Mouse (Mus musculus) adrenal gland, postnatal 4 days (tissue): ENCODE results near the gene Ppp1r3e. TPM values are rescaled to one million over a fixed set of nuclear protein-coding genes. Genes with fewer than 3 reads are reported as not detected.

Source experiments
- total RNA-seq, 2 experiments: library from RNA; stranded (reverse); gene quantifications; 2 replicates each; pipeline ENCODE4 v1.2.3; 2021

The Ppp1r3e gene
- total RNA-seq, 2 experiments from 2014 or later = 16.9 to 21.0 TPM

Other genes with a start within 250 kb of the Ppp1r3e start
- not detected for gene Gm17606, start 236.6 kb downstream of the Ppp1r3e start, total RNA-seq
- 1 to 10 TPM; 4.0 to 5.2 TPM for gene Cdh24, start 236.2 kb downstream of the Ppp1r3e start, total RNA-seq
- gene 1700123O20Rik, start 191.3 kb downstream of the Ppp1r3e start, total RNA-seq = 10 to 100 TPM; 38.2 to 43.0 TPM
- 100 to 1,000 TPM; 252 to 273 TPM for gene Acin1, start 190.6 kb downstream of the Ppp1r3e start, total RNA-seq
- under 1 TPM; 0.11 TPM for gene Gm29776, start 178.7 kb downstream of the Ppp1r3e start, total RNA-seq
- gene Cebpe, start 165.4 kb downstream of the Ppp1r3e start, total RNA-seq = 1 to 10 TPM in 1 of 2 experiments, under 1 TPM in 1; 0.78 to 1.6 TPM
- gene Slc7a8, start 95.6 kb downstream of the Ppp1r3e start, total RNA-seq = 10 to 100 TPM; 60.0 to 66.7 TPM
- gene Rnf212b, start 63.4 kb downstream of the Ppp1r3e start, total RNA-seq = under 1 TPM; 0.37 to 0.42 TPM
- 10 to 100 TPM; 17.9 to 18.3 TPM for gene Homez, start 6.6 kb downstream of the Ppp1r3e start, total RNA-seq
- 10 to 100 TPM; 55.3 to 65.3 TPM for gene Bcl2l2, start 5.8 kb upstream of the Ppp1r3e start, total RNA-seq
- 10 to 100 TPM in 1 of 2 experiments, 1 to 10 TPM in 1; 5.5 to 13.0 TPM for gene Gm20521, start 5.9 kb upstream of the Ppp1r3e start, total RNA-seq
- 100 to 1,000 TPM; 334 to 350 TPM for gene Pabpn1, start 14.9 kb upstream of the Ppp1r3e start, total RNA-seq
- gene Slc22a17, start 35.6 kb upstream of the Ppp1r3e start, total RNA-seq = 10 to 100 TPM; 63.7 to 68.4 TPM
- 10 to 100 TPM; 13.2 to 13.9 TPM for gene Efs, start 48.6 kb upstream of the Ppp1r3e start, total RNA-seq
- not detected for gene Il25, start 55.1 kb upstream of the Ppp1r3e start, total RNA-seq
- 1 to 10 TPM; 2.4 to 3.8 TPM for gene Cmtm5, start 58.7 kb upstream of the Ppp1r3e start, total RNA-seq
- gene Myh6, start 89.4 kb upstream of the Ppp1r3e start, total RNA-seq = 1 to 10 TPM in 1 of 2 experiments, under 1 TPM in 1; 0.81 to 4.9 TPM
- not detected for gene Gm17428, start 99.4 kb upstream of the Ppp1r3e start, total RNA-seq
- gene Myh7, start 117.1 kb upstream of the Ppp1r3e start, total RNA-seq = 10 to 100 TPM in 1 of 2 experiments, 1 to 10 TPM in 1; 5.3 to 21.8 TPM
- 10 to 100 TPM; 44.2 to 47.5 TPM for gene Ngdn, start 137.9 kb upstream of the Ppp1r3e start, total RNA-seq
- gene Zfhx2, start 214.8 kb upstream of the Ppp1r3e start, total RNA-seq = 10 to 100 TPM; 11.9 to 13.5 TPM
- 10 to 100 TPM; 21.0 to 21.3 TPM for gene Thtpa, start 217.2 kb upstream of the Ppp1r3e start, total RNA-seq
- 10 to 100 TPM; 30.3 to 34.0 TPM for gene Ap1g2, start 229.0 kb upstream of the Ppp1r3e start, total RNA-seq
- gene Jph4, start 239.4 kb upstream of the Ppp1r3e start, total RNA-seq = 10 to 100 TPM; 11.9 to 14.8 TPM